ENCODE assay signal across 13 mouse cellular contexts in the genomic region with DNA sequence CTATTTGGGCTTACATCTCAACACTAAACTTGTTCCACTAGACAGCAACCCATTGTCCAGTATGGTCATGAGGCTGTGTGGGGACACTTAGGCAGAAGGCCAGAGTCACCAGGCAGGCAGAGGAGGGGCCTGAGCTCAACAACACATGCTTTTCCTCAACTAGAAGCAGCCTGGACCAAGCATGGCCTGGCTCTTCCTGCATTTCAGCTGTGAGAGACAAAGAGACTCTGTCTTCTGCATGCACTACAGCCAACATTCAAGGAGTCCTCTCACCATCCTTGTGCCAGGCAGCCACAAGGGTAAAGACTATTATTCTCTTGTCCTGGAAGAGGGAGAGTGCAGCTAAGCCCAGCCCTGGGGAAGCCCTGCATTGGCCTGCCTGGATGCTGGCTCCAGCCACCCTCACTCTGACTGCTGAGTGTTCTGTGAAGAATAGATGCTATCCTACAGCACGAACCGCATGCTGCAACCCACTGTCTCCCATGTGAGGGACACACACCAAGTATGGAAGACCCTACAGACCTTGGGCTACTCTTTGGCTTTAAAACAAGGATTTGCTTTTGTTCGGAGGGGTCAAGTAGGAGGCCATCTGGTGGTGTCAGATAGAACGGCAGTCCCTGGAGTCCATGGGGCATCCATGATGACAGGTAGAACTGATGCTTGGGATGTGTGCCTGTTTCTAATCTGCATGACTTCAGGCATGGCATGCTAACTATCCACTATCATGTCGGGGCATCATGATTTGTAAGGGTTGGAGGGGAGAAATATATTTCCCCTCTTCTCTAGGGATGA. TPM values are rescaled to one million over a fixed set of nuclear protein-coding genes. Genes with fewer than 3 reads are reported as not detected.
DNase-seq lines count a peak whose midpoint lies in the region; ATAC-seq and TF ChIP-seq lines count a peak whose summit lies in the region.
"Had no signal": no experiment of that assay in that cellular context is flagged by ENCODE, and none has a peak within 500 bp of the region (broad histone marks: within the 10 kb centered on the region; RNA-seq: fewer than 3 reads in every experiment).

No protein-coding gene starts in this region.

- no peak for DNase-seq in forebrain, postnatal 0 days
- no peak for DNase-seq in forebrain, embryonic 10.5 days (ENCODE audit: extremely low spot score, low spot score)
- no peak for DNase-seq in liver, adult 2 months (ENCODE audit: extremely low read depth, low read depth, low spot score)
- no peak for DNase-seq in liver, embryonic 11.5 days (ENCODE audit: low spot score)
- DNase-seq in retina, postnatal 1 day: no peak
- no peak for DNase-seq in adrenal gland, adult 18-20 months (ENCODE audit: low spot score in 2 of 2)
- DNase-seq: adrenal gland, adult 2 months; liver, embryonic 13.5 days had no signal

- WGBS in forebrain, postnatal 0 days: 82% methylated on average over 5 of the region's 5 CpGs
- 86% methylated on average over 5 of the region's 5 CpGs for WGBS in forebrain, embryonic 10.5 days
- 88% methylated on average over 5 of the region's 5 CpGs for WGBS in liver, adult 2 months
- 83% methylated on average over 5 of the region's 5 CpGs for WGBS in liver, embryonic 11.5 days
- WGBS in bone marrow, adult 2 months: 77% methylated on average over 5 of the region's 5 CpGs
- 81% methylated on average over 5 of the region's 5 CpGs for WGBS in olfactory bulb, adult 2 months

- no peaks in the 10 kb centered on the region for H3K27me3 ChIP-seq in forebrain, postnatal 0 days (ENCODE audit: insufficient read depth, low read length)
- no peaks in the 10 kb centered on the region for H3K27me3 ChIP-seq in forebrain, embryonic 10.5 days (ENCODE audit: poor library complexity, severe bottlenecking)
- no peaks in the 10 kb centered on the region for H3K27me3 ChIP-seq in liver, adult 2 months (ENCODE audit: control insufficient read depth, insufficient read depth, low read length)
- no peaks in the 10 kb centered on the region for H3K27me3 ChIP-seq in liver, embryonic 11.5 days (replicated peaks; ENCODE audit: control insufficient read depth, insufficient read depth, low read length)
- H3K27me3 ChIP-seq: forebrain, embryonic 13.5 days; heart, embryonic 15.5 days; kidney, embryonic 15.5 days; liver, embryonic 13.5 days had no signal

- no peak overlapping the region for H3K27ac ChIP-seq in forebrain, postnatal 0 days (ENCODE audit: low read depth, low read length)
- H3K27ac ChIP-seq in forebrain, embryonic 10.5 days: no peak overlapping the region
- no peak overlapping the region for H3K27ac ChIP-seq in liver, adult 2 months (replicated peaks; ENCODE audit: insufficient read depth, low read depth, low read length)
- no peak overlapping the region for H3K27ac ChIP-seq in liver, embryonic 11.5 days (ENCODE audit: low read depth, low read length)
- no peak overlapping the region for H3K27ac ChIP-seq in bone marrow, adult 2 months (ENCODE audit: control insufficient read depth, insufficient read depth, low read depth, low read length, poor library complexity)
- H3K27ac ChIP-seq in olfactory bulb, adult 2 months (ENCODE audit: insufficient read depth, low read depth, low read length): peak overlapping the region; percentile 71; the same call in 1 of the 2 replicates
- H3K27ac ChIP-seq: forebrain, embryonic 13.5 days; heart, embryonic 15.5 days; kidney, embryonic 15.5 days; liver, embryonic 13.5 days had no signal

- ATAC-seq in forebrain, postnatal 0 days: peak; percentile 79
- no peak for ATAC-seq in liver, embryonic 11.5 days (replicated peaks; ENCODE audit: low FRiP score)
- ATAC-seq: forebrain, embryonic 13.5 days had no signal

- H3K9ac ChIP-seq in forebrain, postnatal 0 days: no peak overlapping the region
- H3K9ac ChIP-seq in liver, adult 2 months (ENCODE audit: low read depth, low read length): no peak overlapping the region
- H3K9ac ChIP-seq in liver, embryonic 11.5 days (ENCODE audit: low read depth, low read length): no peak overlapping the region
- H3K9ac ChIP-seq: forebrain, embryonic 13.5 days; heart, embryonic 15.5 days; kidney, embryonic 15.5 days; liver, embryonic 13.5 days had no signal

- H3K79me2 ChIP-seq in liver, adult 2 months (ENCODE audit: control insufficient read depth, insufficient read depth, low read length): no peaks in the 10 kb centered on the region

- TF ChIP-seq POLR2A in liver, adult 2 months (IDR thresholded peaks at IDR 0.05; ENCODE audit: extremely low read depth, insufficient read depth, low read length): no peak
- TF ChIP-seq POLR2A in bone marrow, adult 2 months (IDR thresholded peaks at IDR 0.05; ENCODE audit: borderline replicate concordance, control insufficient read depth, low read depth, low read length): no peak
- TF ChIP-seq POLR2A in olfactory bulb, adult 2 months (IDR thresholded peaks at IDR 0.05; ENCODE audit: insufficient read depth, low read depth, low read length): no peak

- H3K4me1 ChIP-seq in forebrain, postnatal 0 days (ENCODE audit: insufficient read depth): no peaks in the 10 kb centered on the region
- no peaks in the 10 kb centered on the region for H3K4me1 ChIP-seq in forebrain, embryonic 10.5 days
- H3K4me1 ChIP-seq in liver, adult 2 months (ENCODE audit: control insufficient read depth, insufficient read depth, low read length): peaks cover 10% of the 10 kb centered on the region
- 0 out of 2 replicates have a peak, but pooled peaks cover 2% of the 10 kb centered on the region for H3K4me1 ChIP-seq in liver, embryonic 11.5 days (replicated peaks; ENCODE audit: control insufficient read depth, insufficient read depth, low read length)
- H3K4me1 ChIP-seq in bone marrow, adult 2 months (ENCODE audit: control insufficient read depth, insufficient read depth, low read length): no peaks in the 10 kb centered on the region
- no peaks in the 10 kb centered on the region for H3K4me1 ChIP-seq in olfactory bulb, adult 2 months (ENCODE audit: control insufficient read depth, insufficient read depth, low read length)
- H3K4me1 ChIP-seq: forebrain, embryonic 13.5 days; heart, embryonic 15.5 days had no signal

- no peak overlapping the region for H3K4me3 ChIP-seq in forebrain, postnatal 0 days (ENCODE audit: low read depth, low read length)
- no peak overlapping the region for H3K4me3 ChIP-seq in forebrain, embryonic 10.5 days
- no peak overlapping the region for H3K4me3 ChIP-seq in liver, adult 2 months (ENCODE audit: insufficient read depth, low read depth, low read length)
- no peak overlapping the region for H3K4me3 ChIP-seq in liver, embryonic 11.5 days (ENCODE audit: low read depth, low read length)
- no peak overlapping the region for H3K4me3 ChIP-seq in bone marrow, adult 2 months (replicated peaks; ENCODE audit: control insufficient read depth, low read depth, low read length)
- H3K4me3 ChIP-seq in olfactory bulb, adult 2 months (ENCODE audit: insufficient read depth, low read depth, low read length): no peak overlapping the region
- H3K4me3 ChIP-seq: forebrain, embryonic 13.5 days; heart, embryonic 15.5 days; kidney, embryonic 15.5 days; liver, embryonic 13.5 days had no signal

- peaks cover 75% of the 10 kb centered on the region for H3K36me3 ChIP-seq in forebrain, postnatal 0 days (ENCODE audit: insufficient read depth)
- H3K36me3 ChIP-seq in forebrain, embryonic 10.5 days (replicated peaks): peaks cover 90% of the 10 kb centered on the region
- H3K36me3 ChIP-seq in liver, adult 2 months (ENCODE audit: control insufficient read depth, insufficient read depth, low read length): peaks cover 29% of the 10 kb centered on the region
- peaks cover 2% of the 10 kb centered on the region; the same call in 1 of the 2 replicates for H3K36me3 ChIP-seq in liver, embryonic 11.5 days (ENCODE audit: control insufficient read depth, insufficient read depth, low read length)

- TF ChIP-seq CTCF in forebrain, postnatal 0 days (IDR thresholded peaks at IDR 0.05; ENCODE audit: low read depth): peak; percentile 30; the same call in 1 of the 2 replicates
- peak; percentile 24; the same call in 1 of the 2 replicates for TF ChIP-seq CTCF in liver, adult 2 months (IDR thresholded peaks at IDR 0.05; ENCODE audit: low read depth, low read length)
- 0 out of 2 replicates have a peak, but pooled peaks have one; percentile 6 for TF ChIP-seq CTCF in bone marrow, adult 2 months (IDR thresholded peaks at IDR 0.05; ENCODE audit: control insufficient read depth, insufficient read depth, low read length)
- no peak for TF ChIP-seq CTCF in olfactory bulb, adult 2 months (IDR thresholded peaks at IDR 0.05; ENCODE audit: insufficient read depth, low read depth, low read length)

- no peak overlapping the region for H3K4me2 ChIP-seq in forebrain, postnatal 0 days (ENCODE audit: low read depth)
- no peak overlapping the region for H3K4me2 ChIP-seq in liver, embryonic 11.5 days
- H3K4me2 ChIP-seq: forebrain, embryonic 13.5 days; heart, embryonic 15.5 days; kidney, embryonic 15.5 days; liver, embryonic 13.5 days had no signal

- no peaks in the 10 kb centered on the region for H3K9me3 ChIP-seq in forebrain, postnatal 0 days (ENCODE audit: low read length)
- no peaks in the 10 kb centered on the region for H3K9me3 ChIP-seq in forebrain, embryonic 10.5 days
- no peaks in the 10 kb centered on the region for H3K9me3 ChIP-seq in liver, embryonic 11.5 days (ENCODE audit: control insufficient read depth, low read length)
- H3K9me3 ChIP-seq: forebrain, embryonic 13.5 days; heart, embryonic 15.5 days; kidney, embryonic 15.5 days; liver, embryonic 13.5 days had no signal

RNA-seq across cellular contexts. Expression of a gene that starts 42.2 kb away (rescaled TPM):
- 73.6 and 76.3 TPM in 2 replicates for total RNA-seq in forebrain, postnatal 0 days (2014; rRNA removed)
- polyA plus RNA-seq in forebrain, postnatal 0 days (2015; fragmentation: Nextera tagmentation; extraction: Ambion mirVana): 52.2 and 67.5 TPM in 2 replicates
- 71.5 and 71.8 TPM in 2 replicates for polyA plus RNA-seq in forebrain, embryonic 10.5 days (2016; fragmentation: Nextera tagmentation; extraction: Ambion mirVana)
- 27.8 and 28.1 TPM in 2 replicates for total RNA-seq in liver, adult 2 months (2014; rRNA removed)
- 9.3 and 10.3 TPM in 2 replicates for polyA plus RNA-seq in liver, adult 2 months (2012; rRNA removed)
- 49.5 and 51.4 TPM in 2 replicates for polyA plus RNA-seq in liver, embryonic 11.5 days (2014; fragmentation: Nextera tagmentation; extraction: Ambion mirVana)
- 12.2 and 30.1 TPM in 2 replicates for polyA plus RNA-seq in bone marrow, adult 2 months (2011; ENCODE audit: insufficient read depth, insufficient read length, low replicate concordance, missing spikeins)
- not detected in 2 replicates for polyA plus RNA-seq in olfactory bulb, adult 2 months (2012; ENCODE audit: insufficient read depth, insufficient read length, low replicate concordance, missing spikeins)
- total RNA-seq in adrenal gland, adult 18-20 months (2021): 100 to 1,000 TPM in 1 of 2 experiments, 10 to 100 TPM in 1; 63.1 to 122 TPM
